Mouse (Mus musculus): ENCODE data around the gene Meis1. TPM values are rescaled to one million over a fixed set of nuclear protein-coding genes. Genes with fewer than 3 reads are reported as not detected.

Gene Meis1
- polyA plus RNA-seq (2016; fragmentation: Nextera tagmentation; extraction: Ambion mirVana): 24.6 TPM in 2 replicates

GRCm38 (mm10) chr11:19018489-19019203 lies at the start of gene Meis1:
Gene Meis1 (minus strand): TSS chr11:19018985.
- Histone ChIP-seq H3K9me3 (replicated peaks) (no peaks in the 10 kb centered on the region), H3K27ac (peak within 1 kb of the TSS; percentile 82), H3K4me2 (peak within 1 kb of the TSS; percentile 89), H3K4me1 (peaks cover 35% of the 10 kb centered on the region), H3K27me3 (replicated peaks) (peaks cover 78% of the 10 kb centered on the region), H3K9ac (peak within 1 kb of the TSS; percentile 74), H3K4me3 (peak within 1 kb of the TSS; percentile 65), H3K36me3 (no peaks in the 10 kb centered on the region)
- ATAC-seq: peak; percentile 85
- under 1% methylated on average over 29 of the region's 29 CpGs for WGBS (ENCODE audit: insufficient replicate concordance)

DNA sequence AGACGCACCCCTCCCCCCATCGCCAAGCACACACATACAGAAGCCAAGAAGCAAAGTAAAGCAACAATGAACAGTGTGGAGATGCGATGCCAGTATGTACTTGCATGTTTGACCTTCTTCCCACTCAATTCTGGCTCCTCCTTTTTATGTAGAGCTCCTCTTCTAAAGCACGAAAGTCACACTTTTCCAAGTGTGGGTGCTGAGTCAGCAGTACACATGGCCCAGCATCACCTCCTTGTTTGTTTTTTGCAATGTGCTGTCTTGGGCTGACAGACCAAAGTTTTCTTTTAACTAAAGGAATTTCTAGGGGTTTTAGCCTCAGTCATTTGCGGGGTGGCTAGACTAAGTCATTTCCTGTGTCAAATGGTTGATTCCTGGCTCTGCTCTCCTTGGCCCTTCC lies 48.5 kb upstream of the Meis1 start:
- ATAC-seq: no peak
- 70% methylated on average over 5 of the region's 5 CpGs for WGBS (ENCODE audit: insufficient replicate concordance)
- H3K27me3 ChIP-seq (replicated peaks): no peaks in the 10 kb centered on the region

GRCm38 (mm10) chr11:19049276-19049675 lies 30.5 kb upstream of the Meis1 start:
- Histone ChIP-seq H3K27me3 (replicated peaks) (no peaks in the 10 kb centered on the region; the same call in 1 of the 2 replicates), H3K36me3 (no peaks in the 10 kb centered on the region), H3K4me1 (no peaks in the 10 kb centered on the region), H3K27ac (no peak overlapping the region), H3K4me3 (no peak overlapping the region), H3K4me2 (no peak overlapping the region), H3K9ac (no peak overlapping the region), H3K9me3 (replicated peaks) (no peaks in the 10 kb centered on the region)
- 69% methylated on average over 7 of the region's 7 CpGs for WGBS (ENCODE audit: insufficient replicate concordance)
- no peak for ATAC-seq

More for the DNA sequence above, 48.5 kb upstream of the Meis1 start:
- Histone ChIP-seq H3K36me3 (no peaks in the 10 kb centered on the region), H3K27ac (no peak overlapping the region), H3K4me3 (no peak overlapping the region), H3K9me3 (replicated peaks) (no peaks in the 10 kb centered on the region), H3K4me1 (no peaks in the 10 kb centered on the region), H3K4me2 (no peak overlapping the region), H3K9ac (no peak overlapping the region)

DNA sequence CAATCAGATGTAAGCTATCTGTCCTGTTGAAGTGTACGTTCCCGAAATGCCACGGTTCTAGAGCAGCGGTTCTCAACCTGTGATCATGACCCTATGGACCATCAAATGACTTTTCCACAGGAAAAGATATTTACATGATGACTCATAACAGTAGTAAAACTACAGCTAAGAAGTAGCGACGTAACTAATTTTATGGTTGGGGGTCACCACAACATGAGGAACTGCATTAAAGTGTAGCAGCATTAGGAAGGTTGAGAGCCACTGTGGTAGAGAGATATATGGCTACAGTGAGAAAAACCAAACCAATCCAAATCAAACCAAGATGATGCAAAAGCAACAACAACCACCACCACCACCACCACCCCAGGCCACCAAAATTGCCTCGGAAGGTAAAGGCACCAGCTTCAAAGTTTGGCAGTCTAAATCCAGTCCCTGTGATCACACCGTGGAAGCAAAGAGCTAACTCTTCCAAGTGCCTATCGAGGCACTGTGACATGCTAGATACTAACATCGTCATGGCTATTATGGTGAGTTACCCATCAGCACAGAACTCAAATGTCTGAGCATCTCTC lies 17.9 kb upstream of the Meis1 start:
- no peaks in the 10 kb centered on the region for H3K36me3 ChIP-seq
- 78% methylated on average over 10 of the region's 10 CpGs for WGBS (ENCODE audit: insufficient replicate concordance)
- H3K4me2 ChIP-seq: no peak overlapping the region
- no peaks in the 10 kb centered on the region for H3K9me3 ChIP-seq (replicated peaks)
- no peak overlapping the region for H3K27ac ChIP-seq
- no peaks in the 10 kb centered on the region for H3K27me3 ChIP-seq (replicated peaks)
- H3K4me3 ChIP-seq: no peak overlapping the region
- ATAC-seq: no peak
- no peaks in the 10 kb centered on the region for H3K4me1 ChIP-seq
- no peak overlapping the region for H3K9ac ChIP-seq

DNA sequence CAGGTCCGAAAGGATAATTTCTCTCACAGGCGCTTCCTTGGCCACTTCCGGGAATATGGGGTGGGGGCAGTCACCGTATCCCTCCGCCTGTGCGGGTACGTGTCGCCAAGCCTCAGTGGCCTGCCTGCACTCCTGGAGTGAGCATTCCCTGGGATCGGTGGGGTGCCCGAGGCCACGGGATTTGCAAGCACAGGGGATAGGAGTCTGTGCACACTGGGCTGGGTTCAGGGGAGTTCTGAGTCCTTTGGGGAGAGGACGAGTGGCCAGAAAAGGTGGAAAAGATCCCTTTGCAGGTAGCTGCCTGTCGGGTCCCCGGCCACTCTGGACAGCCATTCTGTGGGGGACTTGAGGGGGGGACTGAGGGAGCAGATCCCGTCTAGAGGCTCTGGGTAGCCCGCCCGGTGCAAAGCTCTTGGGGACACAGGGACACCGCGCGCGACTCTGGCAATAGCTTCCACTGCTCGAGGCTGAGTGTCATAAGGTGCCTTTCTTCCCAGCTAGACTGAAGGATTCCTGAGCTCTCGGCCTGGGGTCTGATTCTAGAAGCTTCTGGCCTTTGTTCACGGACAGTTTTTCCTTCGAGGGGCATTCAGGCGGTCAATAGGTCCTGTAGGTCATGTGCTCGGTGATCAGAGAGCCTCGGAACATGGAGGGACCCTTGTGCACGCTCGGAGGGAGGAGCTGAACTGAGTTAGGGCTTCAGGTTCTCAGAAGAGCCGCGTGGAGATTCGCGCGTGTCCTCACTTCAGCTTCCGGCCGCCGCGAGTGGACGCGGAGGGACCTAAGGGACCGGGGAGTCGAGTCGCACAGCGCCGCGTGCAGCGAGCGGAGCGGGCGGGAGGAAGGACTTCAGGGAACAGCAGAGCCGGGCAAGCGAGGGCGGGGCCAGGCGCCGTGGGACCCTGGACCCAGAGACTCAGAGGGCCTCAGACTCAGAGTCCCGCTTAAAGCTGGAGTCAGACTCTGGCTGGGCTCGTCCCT lies 8.1 kb upstream of the Meis1 start:
- Histone ChIP-seq H3K4me2 (peak overlapping the region; percentile 78), H3K27ac (no peak overlapping the region), H3K36me3 (no peaks in the 10 kb centered on the region), H3K9ac (peak overlapping the region; percentile 53), H3K4me1 (peaks cover 25% of the 10 kb centered on the region; the same call in 1 of the 2 replicates), H3K4me3 (peak overlapping the region; percentile 52), H3K9me3 (replicated peaks) (no peaks in the 10 kb centered on the region), H3K27me3 (replicated peaks) (peaks cover 27% of the 10 kb centered on the region)
- peak; percentile 72 for ATAC-seq
- under 1% methylated on average over 58 of the region's 58 CpGs for WGBS (ENCODE audit: insufficient replicate concordance)

GRCm38 (mm10) chr11:19025976-19026520 lies 7.3 kb upstream of the Meis1 start:
- Histone ChIP-seq H3K27me3 (replicated peaks) (peaks cover 36% of the 10 kb centered on the region), H3K36me3 (no peaks in the 10 kb centered on the region), H3K4me1 (peaks cover 30% of the 10 kb centered on the region), H3K27ac (no peak overlapping the region), H3K9me3 (replicated peaks) (no peaks in the 10 kb centered on the region), H3K9ac (peak overlapping the region; percentile 53; the same call in 1 of the 2 replicates), H3K4me3 (peak overlapping the region; percentile 52), H3K4me2 (peak overlapping the region; percentile 78)
- 9% methylated on average over 11 of the region's 11 CpGs for WGBS (ENCODE audit: insufficient replicate concordance)
- no peak for ATAC-seq

GRCm38 (mm10) chr11:19024496-19025265 lies 5.9 kb upstream of the Meis1 start:
- Histone ChIP-seq H3K9ac (no peak overlapping the region), H3K4me2 (no peak overlapping the region), H3K9me3 (replicated peaks) (no peaks in the 10 kb centered on the region), H3K4me3 (no peak overlapping the region), H3K27ac (no peak overlapping the region), H3K36me3 (no peaks in the 10 kb centered on the region), H3K27me3 (replicated peaks) (peaks cover 49% of the 10 kb centered on the region), H3K4me1 (peaks cover 34% of the 10 kb centered on the region)
- 30% methylated on average over 8 of the region's 8 CpGs for WGBS (ENCODE audit: insufficient replicate concordance)
- ATAC-seq: no peak

DNA sequence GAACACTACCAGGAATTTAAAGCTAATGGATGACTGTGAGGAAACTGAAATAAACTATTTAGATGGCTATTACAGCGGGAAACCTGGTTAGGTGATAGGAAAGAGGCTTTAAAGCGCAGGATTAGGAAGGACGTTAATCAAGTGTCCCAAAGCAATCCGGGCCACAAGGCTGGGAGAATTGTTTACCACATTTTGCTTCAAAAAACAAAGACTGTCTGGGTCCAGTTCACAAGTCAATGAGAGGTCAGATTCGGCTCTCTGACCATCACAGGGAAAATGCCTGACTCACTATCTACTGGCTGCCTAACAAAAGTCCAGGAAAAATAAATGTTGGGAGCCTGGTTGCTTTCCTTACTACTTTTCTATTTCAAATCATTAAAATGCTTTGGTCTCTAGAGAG lies 4.6 kb upstream of the Meis1 start:
- no peak overlapping the region for H3K4me3 ChIP-seq

GRCm38 (mm10) chr11:19022576-19022975 lies 3.8 kb upstream of the Meis1 start:
- no peak overlapping the region for H3K4me3 ChIP-seq
- H3K9me3 ChIP-seq (replicated peaks): no peaks in the 10 kb centered on the region
- H3K9ac ChIP-seq: no peak overlapping the region
- no peak overlapping the region for H3K4me2 ChIP-seq
- peaks cover 33% of the 10 kb centered on the region for H3K4me1 ChIP-seq
- no peak for ATAC-seq
- H3K27me3 ChIP-seq (replicated peaks): peaks cover 57% of the 10 kb centered on the region
- 45% methylated on average over 2 of the region's 2 CpGs for WGBS (ENCODE audit: insufficient replicate concordance)
- H3K36me3 ChIP-seq: no peaks in the 10 kb centered on the region
- no peak overlapping the region for H3K27ac ChIP-seq

More for the DNA sequence above, 4.6 kb upstream of the Meis1 start:
- H3K27me3 ChIP-seq (replicated peaks): peaks cover 59% of the 10 kb centered on the region
- no peaks in the 10 kb centered on the region for H3K9me3 ChIP-seq (replicated peaks)
- H3K9ac ChIP-seq: no peak overlapping the region
- 32% methylated on average over 5 of the region's 5 CpGs for WGBS (ENCODE audit: insufficient replicate concordance)
- H3K36me3 ChIP-seq: no peaks in the 10 kb centered on the region
- no peak overlapping the region for H3K27ac ChIP-seq
- H3K4me2 ChIP-seq: no peak overlapping the region
- peaks cover 34% of the 10 kb centered on the region for H3K4me1 ChIP-seq
- ATAC-seq: no peak

DNA sequence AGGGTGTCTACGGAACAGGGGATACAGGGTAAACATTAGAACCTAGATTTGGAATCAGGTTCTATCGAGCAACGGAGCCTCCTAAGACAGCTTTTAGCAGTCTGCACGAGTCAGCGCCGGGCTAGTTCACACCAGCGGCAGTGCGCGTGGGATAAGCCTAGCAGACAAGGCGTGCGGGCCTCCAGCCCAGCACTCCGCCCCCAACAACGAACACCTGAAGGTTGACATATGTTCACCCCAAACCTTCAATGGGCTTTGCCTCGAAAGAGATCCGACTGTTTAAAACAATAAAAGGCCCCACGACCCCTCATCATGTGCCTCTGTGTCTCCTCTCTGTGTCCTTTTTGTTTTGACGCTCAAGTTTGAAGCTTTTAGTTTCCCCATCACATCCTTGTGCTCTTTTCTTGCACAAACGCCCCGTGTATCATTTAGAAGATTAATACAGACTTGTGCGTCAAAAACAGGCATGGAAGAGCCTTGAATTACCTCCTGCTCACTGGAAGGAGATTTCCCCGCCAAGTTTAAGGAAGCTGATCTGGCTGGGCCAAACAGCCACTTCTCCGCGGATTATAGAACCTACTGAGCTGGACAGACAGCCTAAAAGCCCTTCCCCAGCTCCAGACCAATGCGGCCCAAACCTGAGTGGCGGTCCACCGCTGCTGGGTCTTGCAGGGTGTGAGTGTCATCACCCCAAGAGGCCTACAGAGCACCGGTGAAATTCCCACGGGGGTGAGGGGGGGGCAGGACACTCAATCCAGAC lies 2.3 kb upstream of the Meis1 start:
- Histone ChIP-seq H3K27me3 (replicated peaks) (peaks cover 56% of the 10 kb centered on the region), H3K27ac (peak overlapping the region; percentile 14; the same call in 1 of the 2 replicates), H3K9me3 (replicated peaks) (no peaks in the 10 kb centered on the region), H3K36me3 (no peaks in the 10 kb centered on the region), H3K4me1 (peaks cover 21% of the 10 kb centered on the region), H3K9ac (peak overlapping the region; percentile 22), H3K4me3 (peak overlapping the region; percentile 65), H3K4me2 (peak overlapping the region; percentile 89)
- WGBS (ENCODE audit: insufficient replicate concordance): 6% methylated on average over 28 of the region's 28 CpGs
- no peak for ATAC-seq

All from liver, embryonic 12.5 days (tissue).